ENCODE assay signal across 12 mouse cellular contexts in the genomic region with DNA sequence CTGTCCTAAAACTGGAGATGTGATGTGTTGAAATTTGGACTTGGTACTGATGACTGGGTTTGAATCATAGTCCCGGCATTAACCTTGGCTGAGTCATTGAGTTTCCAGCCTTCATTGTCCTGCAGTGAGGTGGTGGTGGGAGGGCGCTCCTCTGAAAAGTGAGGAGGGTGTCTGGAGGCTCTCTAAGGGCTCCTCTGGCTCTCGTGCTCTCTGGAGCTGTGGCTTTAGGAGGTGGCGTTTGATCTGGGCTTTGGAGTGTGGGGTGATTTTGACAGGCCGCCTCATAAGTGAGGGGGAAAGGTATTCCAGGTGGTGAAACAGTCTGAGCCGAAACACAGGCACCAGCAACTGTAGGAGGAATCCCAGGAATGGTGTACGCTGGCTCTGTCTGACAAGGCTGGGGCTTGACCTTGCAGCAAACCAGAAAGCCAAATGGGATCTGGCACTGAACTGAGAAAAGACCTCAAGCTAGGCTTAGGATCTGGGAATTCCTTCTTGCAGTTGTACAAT.
DNase-seq lines count a peak whose midpoint lies in the region; ATAC-seq lines count a peak whose summit lies in the region.
"Had no signal": no experiment of that assay in that cellular context is flagged by ENCODE, and none has a peak within 500 bp of the region (broad histone marks: within the 10 kb centered on the region; RNA-seq: fewer than 3 reads in every experiment).

No protein-coding gene starts in this region.

- no peaks in the 10 kb centered on the region for H3K27me3 ChIP-seq in heart, embryonic 15.5 days

- no peaks in the 10 kb centered on the region for H3K36me3 ChIP-seq in heart, embryonic 15.5 days

- no peak overlapping the region for H3K4me2 ChIP-seq in heart, embryonic 15.5 days

- peak; percentile 73; the same call in 1 of the 2 replicates for ATAC-seq in heart, embryonic 15.5 days (replicated peaks; ENCODE audit: insufficient number of reproducible peaks, insufficient read depth, low FRiP score, low read depth)

- peak overlapping the region; percentile 65 for H3K27ac ChIP-seq in heart, embryonic 15.5 days

- no peak overlapping the region for H3K9ac ChIP-seq in heart, embryonic 15.5 days

- no peak overlapping the region for H3K4me3 ChIP-seq in heart, embryonic 15.5 days

- 27% methylated on average over 7 of the region's 7 CpGs for WGBS in heart, embryonic 15.5 days

- H3K9me3 ChIP-seq in heart, embryonic 15.5 days (replicated peaks): no peaks in the 10 kb centered on the region

- H3K4me1 ChIP-seq in heart, embryonic 15.5 days (replicated peaks): peaks cover 14% of the 10 kb centered on the region

- DNase-seq in heart, adult 9 months (ENCODE audit: low spot score in 2 of 2): no peak
- peak; percentile 37 to 48 for DNase-seq in right cerebral cortex, adult 2 months (ENCODE audit: low spot score in 2 of 2)
- DNase-seq in right cerebral cortex, postnatal 36 days (ENCODE audit: low spot score in 2 of 2): no peak
- DNase-seq in adrenal gland, postnatal 4 days (ENCODE audit: low spot score in 2 of 2): peak; percentile 3 to 15
- DNase-seq in mesoderm, embryonic 11.5 days (ENCODE audit: low read depth, low spot score): peak; percentile 17
- DNase-seq in left cerebral cortex, adult 11 months (ENCODE audit: low spot score): no peak
- no peak for DNase-seq in adipocyte (ENCODE audit: low spot score)
- DNase-seq: cerebellum, postnatal 10 days; gastrocnemius, postnatal 25 days; kidney, adult 18-20 months; thymus, adult 18-20 months had no signal

Comparison
In these comparisons a context has a peak if more than half of its experiments do, and no peak if none do; other contexts are left out.
1. DNase-seq: peak in right cerebral cortex, adult 2 months (2 of 2), adrenal gland, postnatal 4 days (2 of 2) and mesoderm, embryonic 11.5 days (single experiment); none in heart, adult 9 months (0 of 2), right cerebral cortex, postnatal 36 days (0 of 2), left cerebral cortex, adult 11 months (single experiment) and adipocyte (single experiment).